Mouse (Mus musculus): Measurements from ENCODE around the gene Fryl. TPM values are rescaled to one million over a fixed set of nuclear protein-coding genes. Genes with fewer than 3 reads are reported as not detected.

Gene Fryl
- polyA plus RNA-seq, 1 experiment: 9.4 TPM

- H3K4me3 ChIP-seq (ENCODE audit: insufficient read depth, low read depth, low read length): no peak overlapping the region
- H3K27ac ChIP-seq (replicated peaks; ENCODE audit: low read depth, low read length): no peak overlapping the region
- H3K4me1 ChIP-seq (ENCODE audit: control insufficient read depth, insufficient read depth, insufficient read length, low read length): peaks cover 8% of the 10 kb centered on the region
Observed at GRCm38 (mm10) chr5:73182701-73183447, 73.5 kb downstream of the Fryl start.

GRCm38 (mm10) chr5:73182191-73182590 is 74.2 kb downstream of the Fryl start:
- no peak overlapping the region for H3K4me3 ChIP-seq (ENCODE audit: insufficient read depth, low read depth, low read length)
- H3K4me1 ChIP-seq (ENCODE audit: control insufficient read depth, insufficient read depth, insufficient read length, low read length): peaks cover 8% of the 10 kb centered on the region
- no peak overlapping the region for H3K27ac ChIP-seq (replicated peaks; ENCODE audit: low read depth, low read length)

- H3K4me1 ChIP-seq (ENCODE audit: control insufficient read depth, insufficient read depth, insufficient read length, low read length): peaks cover 9% of the 10 kb centered on the region
- no peak overlapping the region for H3K4me3 ChIP-seq (ENCODE audit: insufficient read depth, low read depth, low read length)
- H3K27ac ChIP-seq (replicated peaks; ENCODE audit: low read depth, low read length): no peak overlapping the region
Observed at GRCm38 (mm10) chr5:73176294-73176693, 80.1 kb downstream of the Fryl start.

DNA sequence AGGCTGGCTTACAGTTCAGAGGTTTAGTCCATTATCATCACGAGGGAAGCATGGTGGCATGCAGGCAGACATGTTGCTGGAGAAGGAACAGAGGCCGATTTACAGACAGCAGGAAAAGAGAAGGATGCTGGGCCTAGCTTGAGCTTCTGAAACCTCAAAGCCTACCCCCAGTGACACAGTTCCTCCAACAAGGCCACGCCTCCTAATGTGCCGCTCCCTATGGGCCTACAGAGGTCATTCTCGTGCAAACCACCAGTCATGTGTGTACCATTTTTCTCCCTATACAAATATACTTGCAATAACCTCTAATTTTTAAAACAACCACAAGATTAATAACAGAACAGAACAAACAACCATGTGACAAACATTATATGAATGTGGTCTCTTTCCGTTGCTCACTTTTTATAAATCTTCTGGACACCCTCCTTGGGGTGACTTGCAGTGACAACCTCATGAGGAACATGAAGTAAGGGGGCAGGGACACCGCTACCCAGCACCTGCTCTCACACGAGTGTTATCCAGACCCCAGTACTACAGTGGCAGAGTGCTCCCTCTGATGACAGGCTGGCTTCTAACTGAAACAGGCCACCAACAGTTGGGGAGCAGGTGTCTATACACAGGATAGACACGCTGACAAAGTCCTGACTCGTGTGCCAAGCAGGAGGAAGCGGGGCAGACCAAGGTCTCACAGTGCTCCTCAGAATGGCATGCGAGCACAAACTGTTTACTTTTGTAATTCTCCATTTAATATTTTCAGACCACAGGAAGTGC is 80.9 kb downstream of the Fryl start:
- Histone ChIP-seq H3K4me3 (ENCODE audit: insufficient read depth, low read depth, low read length) (no peak overlapping the region), H3K27ac (replicated peaks; ENCODE audit: low read depth, low read length) (no peak overlapping the region), H3K4me1 (ENCODE audit: control insufficient read depth, insufficient read depth, insufficient read length, low read length) (peaks cover 13% of the 10 kb centered on the region)

- no peak overlapping the region for H3K4me3 ChIP-seq (ENCODE audit: insufficient read depth, low read depth, low read length)
- peaks cover 13% of the 10 kb centered on the region for H3K4me1 ChIP-seq (ENCODE audit: control insufficient read depth, insufficient read depth, insufficient read length, low read length)
- no peak overlapping the region for H3K27ac ChIP-seq (replicated peaks; ENCODE audit: low read depth, low read length)
Observed at GRCm38 (mm10) chr5:73171876-73172480, 84.4 kb downstream of the Fryl start.

- H3K4me1 ChIP-seq (ENCODE audit: control insufficient read depth, insufficient read depth, insufficient read length, low read length): peaks cover 13% of the 10 kb centered on the region
- H3K27ac ChIP-seq (replicated peaks; ENCODE audit: low read depth, low read length): no peak overlapping the region
- no peak overlapping the region for H3K4me3 ChIP-seq (ENCODE audit: insufficient read depth, low read depth, low read length)
Observed at GRCm38 (mm10) chr5:73171203-73171602, 85.2 kb downstream of the Fryl start.

DNA sequence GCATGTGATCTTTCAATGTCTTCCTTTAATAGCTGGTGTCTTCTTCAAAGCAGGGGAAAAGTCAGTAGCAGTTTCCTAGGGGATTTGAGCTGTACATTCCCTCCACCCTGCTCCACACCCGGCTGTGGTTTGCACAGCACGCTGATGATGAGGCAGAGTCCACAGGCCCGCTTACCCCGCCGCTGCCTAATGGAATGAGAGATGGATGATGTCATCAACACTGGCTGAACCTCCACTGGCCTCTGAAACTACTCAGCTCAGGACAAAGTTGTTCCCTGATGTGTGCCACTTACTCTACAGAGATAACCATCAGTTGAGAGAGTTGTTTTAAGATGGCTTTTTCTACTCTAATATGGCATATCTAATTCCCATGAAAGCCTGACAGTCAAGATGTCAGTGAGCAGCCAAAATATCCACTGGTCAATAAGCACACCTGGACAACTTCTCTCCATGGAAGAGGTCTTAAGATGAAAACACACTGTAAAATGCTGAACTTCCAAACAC is 87.6 kb downstream of the Fryl start:
- H3K27ac ChIP-seq (replicated peaks; ENCODE audit: low read depth, low read length): no peak overlapping the region
- no peak overlapping the region for H3K4me3 ChIP-seq (ENCODE audit: insufficient read depth, low read depth, low read length)
- H3K4me1 ChIP-seq (ENCODE audit: control insufficient read depth, insufficient read depth, insufficient read length, low read length): peaks cover 13% of the 10 kb centered on the region

DNA sequence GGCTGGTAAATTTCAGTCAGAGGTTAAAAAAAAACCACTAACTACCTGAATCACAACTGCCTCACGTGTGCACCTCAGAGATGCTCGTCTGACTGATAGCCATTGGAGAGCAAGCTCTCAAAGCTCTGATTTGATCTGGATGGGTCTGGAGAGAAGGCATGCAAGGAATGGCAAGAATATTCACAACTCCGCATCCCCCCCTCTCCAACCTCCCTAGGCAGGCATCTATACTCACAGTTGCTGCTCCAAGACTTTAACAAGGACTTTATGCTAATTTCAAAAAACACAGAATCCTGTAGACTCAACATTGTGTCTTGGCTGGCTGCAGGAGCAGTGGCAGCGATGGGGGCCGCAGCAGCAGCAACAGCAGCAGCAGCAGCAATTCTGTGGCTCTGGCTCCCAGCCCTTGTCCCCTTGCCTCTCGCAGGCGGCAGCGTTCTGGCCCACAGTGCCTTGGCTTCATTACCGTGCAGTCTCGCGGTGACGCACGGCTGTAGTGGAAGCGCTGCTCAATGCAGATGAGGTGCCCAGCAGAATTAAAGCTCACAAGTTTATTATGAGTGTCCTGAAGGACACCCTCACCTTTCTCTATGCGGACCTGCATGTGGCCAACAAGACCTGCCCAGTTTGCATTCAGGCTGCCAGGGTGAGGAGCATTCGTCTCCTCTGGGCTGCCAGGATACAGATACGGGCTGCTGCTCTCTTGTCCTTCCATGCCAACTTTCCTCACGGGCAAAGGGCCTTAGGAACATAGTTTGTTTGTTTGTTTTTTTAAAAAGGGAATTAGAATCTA is 88.2 kb downstream of the Fryl start:
- Histone ChIP-seq H3K4me1 (ENCODE audit: control insufficient read depth, insufficient read depth, insufficient read length, low read length) (peaks cover 13% of the 10 kb centered on the region), H3K27ac (replicated peaks; ENCODE audit: low read depth, low read length) (no peak overlapping the region), H3K4me3 (ENCODE audit: insufficient read depth, low read depth, low read length) (no peak overlapping the region)

GRCm38 (mm10) chr5:73163970-73164369 is 92.4 kb downstream of the Fryl start:
- peaks cover 6% of the 10 kb centered on the region; the same call in 1 of the 2 replicates for H3K4me1 ChIP-seq (ENCODE audit: control insufficient read depth, insufficient read depth, insufficient read length, low read length)
- no peak overlapping the region for H3K27ac ChIP-seq (replicated peaks; ENCODE audit: low read depth, low read length)
- no peak overlapping the region for H3K4me3 ChIP-seq (ENCODE audit: insufficient read depth, low read depth, low read length)

DNA sequence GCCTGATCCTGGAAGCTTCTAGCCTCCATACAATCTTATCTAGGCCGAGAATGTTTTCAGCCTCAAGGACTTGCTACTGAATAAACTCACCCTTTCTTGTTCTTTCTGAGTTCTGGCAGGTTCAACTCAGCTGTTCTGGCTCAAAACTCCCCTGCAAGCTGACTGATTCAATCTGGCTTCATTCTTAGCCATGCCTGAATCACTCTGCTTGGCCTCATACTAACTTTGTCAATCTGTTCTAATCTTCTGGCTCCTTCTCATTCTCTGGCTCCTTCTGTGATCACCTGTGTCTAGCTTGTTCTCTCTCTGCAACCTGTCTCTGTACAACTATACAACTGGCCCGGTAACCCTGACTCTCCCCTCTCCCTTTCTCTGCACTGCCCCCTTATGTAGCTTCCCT is 93.9 kb downstream of the Fryl start:
- no peak overlapping the region for H3K27ac ChIP-seq (replicated peaks; ENCODE audit: low read depth, low read length)
- peaks cover 6% of the 10 kb centered on the region for H3K4me1 ChIP-seq (ENCODE audit: control insufficient read depth, insufficient read depth, insufficient read length, low read length)
- H3K4me3 ChIP-seq (ENCODE audit: insufficient read depth, low read depth, low read length): no peak overlapping the region

DNA sequence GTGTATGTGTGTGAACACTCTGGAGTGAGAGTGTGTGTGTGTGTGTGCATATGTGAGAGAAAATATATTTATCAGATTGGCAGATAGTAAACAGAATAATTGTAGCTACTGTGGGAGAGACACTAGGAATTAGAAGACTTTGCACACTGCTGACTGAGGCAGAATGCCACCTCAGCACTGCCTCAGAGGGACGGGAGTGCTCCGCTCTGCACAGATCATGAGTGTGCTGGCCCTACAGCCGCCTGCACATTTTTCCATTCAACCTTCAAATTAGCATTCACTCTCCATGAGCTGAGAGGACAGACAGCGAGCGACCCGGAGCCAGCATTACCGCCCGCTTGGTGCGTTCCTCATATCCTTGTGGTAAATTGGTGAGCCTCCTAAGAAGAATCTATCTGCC is 96.0 kb downstream of the Fryl start:
- Histone ChIP-seq H3K4me3 (ENCODE audit: insufficient read depth, low read depth, low read length) (no peak overlapping the region), H3K4me1 (ENCODE audit: control insufficient read depth, insufficient read depth, insufficient read length, low read length) (peaks cover 18% of the 10 kb centered on the region), H3K27ac (replicated peaks; ENCODE audit: low read depth, low read length) (no peak overlapping the region)

DNA sequence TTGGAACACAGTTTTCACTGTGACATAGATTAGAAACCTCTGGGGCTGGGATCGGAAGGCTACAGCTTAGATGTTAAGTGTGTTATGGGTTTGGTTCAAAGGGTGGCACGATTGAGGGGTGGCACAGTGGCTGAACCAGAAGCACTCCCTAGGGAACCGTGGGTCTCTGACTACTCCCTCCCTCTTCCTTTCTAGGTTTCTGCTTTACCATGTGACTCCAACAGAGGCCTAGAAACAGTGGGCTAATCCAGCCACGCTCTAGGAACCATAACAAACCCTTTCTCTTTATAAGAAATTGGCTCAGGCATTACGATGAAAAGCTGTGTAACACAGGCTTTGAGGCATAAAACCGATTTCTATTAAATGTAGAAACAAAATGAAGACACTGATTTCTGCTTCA is 98.9 kb downstream of the Fryl start:
- Histone ChIP-seq H3K4me1 (ENCODE audit: control insufficient read depth, insufficient read depth, insufficient read length, low read length) (peaks cover 18% of the 10 kb centered on the region), H3K4me3 (ENCODE audit: insufficient read depth, low read depth, low read length) (no peak overlapping the region), H3K27ac (replicated peaks; ENCODE audit: low read depth, low read length) (no peak overlapping the region)

- no peak overlapping the region for H3K27ac ChIP-seq (replicated peaks; ENCODE audit: low read depth, low read length)
- H3K4me1 ChIP-seq (ENCODE audit: control insufficient read depth, insufficient read depth, insufficient read length, low read length): peaks cover 18% of the 10 kb centered on the region
- H3K4me3 ChIP-seq (ENCODE audit: insufficient read depth, low read depth, low read length): no peak overlapping the region
Observed at GRCm38 (mm10) chr5:73157009-73157408, 99.4 kb downstream of the Fryl start.

DNA sequence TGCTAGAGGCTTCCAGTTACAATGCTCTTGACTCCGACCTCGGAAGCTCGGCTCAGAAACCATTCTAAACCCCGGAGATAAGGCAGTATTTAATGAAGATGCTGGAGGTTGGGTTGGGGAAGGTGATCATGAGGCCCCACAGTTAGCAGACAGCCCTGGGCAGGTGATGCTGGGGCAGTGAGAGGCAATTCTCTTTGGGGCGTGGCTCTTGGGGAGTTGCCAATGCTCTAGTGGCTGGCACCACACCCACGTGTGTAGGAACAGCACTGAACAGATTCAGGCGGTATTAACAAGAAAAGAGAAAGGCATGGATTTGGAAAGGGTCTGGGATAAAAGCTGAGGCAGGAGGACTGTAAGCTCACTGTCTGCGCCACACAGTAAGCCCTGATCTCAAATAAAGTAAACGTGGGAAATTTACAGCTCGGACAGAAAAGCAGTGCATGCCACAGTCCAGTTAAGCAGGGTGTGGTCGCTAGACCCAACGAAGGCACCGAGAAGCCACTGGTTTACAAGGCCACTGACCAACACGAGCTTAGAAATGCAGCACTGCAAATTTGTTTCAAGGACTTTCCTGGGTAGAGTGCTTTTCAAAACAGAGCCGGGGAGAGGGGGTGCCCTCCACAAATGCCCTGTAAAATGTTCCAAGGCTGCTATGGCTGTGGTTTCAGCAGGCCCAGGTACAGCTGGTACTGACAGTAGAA is 100.0 kb downstream of the Fryl start:
- H3K4me1 ChIP-seq (ENCODE audit: control insufficient read depth, insufficient read depth, insufficient read length, low read length): peaks cover 19% of the 10 kb centered on the region
- no peak overlapping the region for H3K27ac ChIP-seq (replicated peaks; ENCODE audit: low read depth, low read length)
- H3K4me3 ChIP-seq (ENCODE audit: insufficient read depth, low read depth, low read length): no peak overlapping the region

Measured in brown adipose tissue, adult 24 weeks (tissue).